Mouse (Mus musculus) T-helper 1 cell (primary cell): Measurements from ENCODE around the gene Prdm16.

Experiments used
- in situ Hi-C: fragments of 300-600 bp; cut with MboI, MseI; formaldehyde crosslinking; loops from one replicate; pipeline ENCODE4 v1.15.1; 2025; ENCODE audit warnings: high pct_unique_total_duplicates

The Prdm16 gene

DNA sequence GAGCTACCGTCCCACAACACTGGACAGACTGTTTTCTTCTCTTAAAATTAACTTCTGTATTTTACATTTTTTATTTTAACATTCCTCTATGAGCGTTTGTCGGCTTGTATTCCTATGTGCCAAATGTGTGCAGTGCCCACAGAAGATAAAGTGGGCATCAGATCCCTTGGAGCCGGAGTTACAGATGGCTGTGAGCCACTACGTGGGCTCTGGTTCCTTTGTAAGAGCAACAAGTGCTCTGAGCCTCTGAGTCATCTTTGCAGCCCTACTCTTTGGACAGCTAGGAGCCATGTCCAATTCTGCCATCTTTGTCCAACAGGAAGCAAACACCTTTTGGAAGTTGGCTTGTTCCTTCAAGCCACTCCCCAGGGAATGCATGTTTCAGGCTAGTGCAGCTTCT lies 78.6 kb downstream of the Prdm16 start:
- in situ Hi-C loops, result no loop called here

DNA sequence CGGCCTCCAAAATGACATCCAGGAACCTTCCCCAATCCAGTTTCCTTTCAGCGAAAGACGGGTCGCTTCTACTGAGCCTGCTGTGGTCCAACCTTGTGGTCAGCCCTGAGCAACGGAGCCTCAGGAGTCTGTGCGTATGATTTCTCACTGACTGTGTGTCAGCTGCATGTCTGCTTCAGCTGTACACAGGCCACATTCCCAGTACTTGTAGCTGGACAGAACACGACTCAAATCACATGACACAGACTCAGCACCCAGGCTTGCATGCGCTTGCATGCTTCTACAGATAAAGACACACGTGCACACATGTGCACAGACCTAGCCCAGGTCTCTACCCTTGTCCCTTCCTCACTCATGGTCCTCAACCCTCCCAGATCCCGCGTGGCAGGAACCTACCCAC lies 79.5 kb downstream of the Prdm16 start:
- in situ Hi-C loops, result no loop called here

DNA sequence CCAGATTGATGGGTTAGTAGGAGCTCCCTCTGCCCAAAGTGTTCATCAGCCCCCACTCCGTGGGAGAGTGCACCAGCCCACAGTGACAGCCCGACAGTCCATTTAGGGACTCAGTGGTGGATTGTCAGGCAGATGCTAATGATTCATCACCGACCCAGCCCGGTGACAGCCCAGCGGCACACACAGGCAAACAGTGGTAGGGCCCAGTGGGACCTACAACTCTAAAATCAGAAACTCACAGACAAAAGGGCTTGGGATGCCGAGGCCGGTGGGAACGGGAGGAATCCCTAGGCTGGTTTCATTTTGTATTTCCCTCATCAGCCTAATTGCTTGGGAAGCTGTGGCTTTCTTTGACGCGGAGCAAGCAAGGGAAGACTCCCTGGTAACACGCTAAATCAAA lies 80.3 kb downstream of the Prdm16 start:
- in situ Hi-C loops, result no loop called here

DNA sequence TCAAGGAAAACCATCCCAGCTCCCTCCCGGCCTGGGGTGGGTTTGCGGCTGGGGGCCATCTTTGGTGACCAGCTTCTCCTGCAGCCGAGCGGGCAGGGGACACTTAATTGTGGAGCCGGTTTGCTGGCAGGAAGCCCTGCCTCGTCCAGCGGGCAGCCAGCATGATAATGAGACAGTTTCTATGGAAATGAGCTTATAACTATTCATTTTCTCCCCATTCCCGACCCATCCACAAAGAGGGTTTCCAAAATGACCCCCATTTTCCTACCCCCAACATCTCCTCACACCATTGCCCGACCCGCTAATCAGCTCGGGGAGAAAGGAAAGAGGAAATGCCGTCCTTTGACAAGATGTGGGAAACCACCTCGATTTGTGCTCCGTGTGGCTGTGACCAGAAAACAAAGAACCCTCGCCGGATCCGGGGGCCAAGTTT lies 86.7 kb downstream of the Prdm16 start:
- in situ Hi-C loops, result no loop called here

DNA sequence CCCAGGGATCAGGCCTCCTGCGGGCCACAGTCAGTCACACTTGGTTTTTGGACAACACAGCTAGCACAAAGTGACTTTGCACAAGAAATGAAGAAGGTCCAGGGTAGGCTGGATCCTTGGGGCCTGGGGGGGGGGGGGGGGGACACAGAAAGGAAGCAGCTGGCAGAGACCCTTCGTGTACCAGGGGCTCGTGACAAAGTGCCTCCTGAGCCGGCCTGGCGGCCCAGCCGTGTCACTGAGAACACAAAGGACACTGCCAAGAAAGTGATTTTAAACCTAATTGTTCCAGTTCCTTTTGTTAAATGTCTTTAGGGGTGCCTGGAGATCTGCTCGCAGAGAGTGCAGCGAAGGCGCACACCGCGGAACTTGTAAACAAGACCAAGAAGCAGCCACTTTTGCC lies 87.2 kb downstream of the Prdm16 start:
- in situ Hi-C loops, result no loop called here

DNA sequence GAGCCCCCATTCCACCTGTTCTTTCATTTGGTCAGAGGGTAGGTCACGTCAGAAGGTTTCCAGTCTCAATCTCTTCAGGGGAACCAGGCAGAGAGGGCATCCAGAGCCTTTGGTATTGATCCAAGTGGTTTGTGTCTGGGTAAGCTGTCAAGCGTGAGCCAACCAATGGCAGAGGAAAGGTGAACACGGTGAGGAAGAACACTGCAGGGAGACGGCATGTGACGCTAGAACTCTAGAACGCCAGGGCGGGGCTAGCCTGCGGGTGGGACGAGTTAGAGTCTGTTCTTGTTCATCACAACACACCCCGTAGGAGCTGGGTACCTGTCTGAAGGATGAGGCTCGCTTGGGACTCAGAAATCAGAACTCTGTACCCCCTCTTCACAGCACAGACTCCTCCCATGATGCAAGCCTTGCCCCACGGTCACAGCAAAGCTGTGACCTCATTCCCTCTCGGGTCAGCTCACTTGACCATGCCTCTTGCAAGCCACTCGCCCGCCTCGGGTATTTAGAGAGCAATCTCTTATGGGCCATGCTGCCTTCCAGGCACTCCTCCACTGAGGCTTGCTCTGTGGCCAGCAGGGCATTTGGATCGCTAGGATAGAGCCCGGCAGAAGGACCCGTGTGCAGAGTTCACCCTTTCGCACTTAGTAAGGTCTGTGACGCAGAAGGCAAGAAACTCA lies 89.4 kb downstream of the Prdm16 start:
- in situ Hi-C loops, result no loop called here

DNA sequence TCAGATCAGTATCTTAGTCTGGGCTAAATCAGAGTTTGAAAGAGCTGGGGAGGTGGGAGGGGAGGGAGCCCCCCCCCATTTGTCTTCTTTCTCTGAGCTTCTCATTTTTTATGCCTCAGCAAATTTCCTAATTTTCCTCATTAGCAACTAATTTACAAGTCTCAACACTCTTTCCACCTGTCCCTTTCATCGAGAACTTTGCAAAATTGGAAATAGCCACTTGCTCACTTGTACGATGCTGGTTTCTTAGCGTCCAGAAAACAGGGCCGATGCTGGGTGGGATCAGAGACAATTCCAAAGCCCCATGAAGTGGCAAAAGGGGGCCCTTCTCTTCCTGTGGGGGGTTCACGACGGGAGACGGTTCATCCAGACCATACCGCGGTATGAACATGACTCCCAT lies 91.4 kb downstream of the Prdm16 start:
- in situ Hi-C loops, result no loop called here

DNA sequence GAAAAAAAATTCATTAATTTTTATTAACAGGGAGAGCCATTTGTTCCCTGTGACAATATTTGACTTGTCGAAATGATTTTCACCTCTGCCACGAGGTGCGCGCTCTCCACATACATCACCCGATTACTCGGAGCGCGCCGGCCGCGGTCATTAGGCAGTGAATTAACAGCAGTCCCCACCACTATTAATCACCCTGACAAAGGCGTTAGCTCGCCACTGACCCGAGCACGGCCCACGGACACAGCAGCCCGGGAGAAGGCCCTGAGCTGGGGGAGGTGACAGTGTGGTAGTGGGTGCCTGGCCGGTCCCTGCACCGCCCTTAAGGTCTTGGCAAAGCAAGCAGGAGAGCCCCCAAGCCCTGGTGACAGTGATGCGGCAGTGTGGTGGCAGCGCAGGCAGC lies 92.8 kb downstream of the Prdm16 start:
- in situ Hi-C loops, result no loop called here

DNA sequence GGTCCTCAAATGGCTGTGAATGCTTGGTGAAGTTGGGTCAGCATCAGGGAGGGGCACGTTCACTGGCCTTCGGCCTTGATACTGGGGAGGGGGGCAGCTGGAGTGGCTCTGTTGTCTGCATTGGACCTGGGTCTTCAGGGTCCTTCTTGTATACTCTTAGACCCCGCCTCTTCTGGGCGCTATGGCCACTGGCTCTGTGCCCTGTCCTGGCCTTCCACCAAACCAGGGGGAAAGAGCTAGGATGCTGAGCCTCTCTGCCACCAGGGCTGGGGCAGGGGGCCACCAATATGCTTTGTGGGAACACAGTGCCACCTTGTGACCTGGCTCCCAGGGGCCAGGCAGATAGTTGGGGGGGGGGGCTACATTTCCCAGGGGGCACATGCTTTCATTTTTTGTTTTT lies 93.5 kb downstream of the Prdm16 start:
- in situ Hi-C loops, result no loop called here

DNA sequence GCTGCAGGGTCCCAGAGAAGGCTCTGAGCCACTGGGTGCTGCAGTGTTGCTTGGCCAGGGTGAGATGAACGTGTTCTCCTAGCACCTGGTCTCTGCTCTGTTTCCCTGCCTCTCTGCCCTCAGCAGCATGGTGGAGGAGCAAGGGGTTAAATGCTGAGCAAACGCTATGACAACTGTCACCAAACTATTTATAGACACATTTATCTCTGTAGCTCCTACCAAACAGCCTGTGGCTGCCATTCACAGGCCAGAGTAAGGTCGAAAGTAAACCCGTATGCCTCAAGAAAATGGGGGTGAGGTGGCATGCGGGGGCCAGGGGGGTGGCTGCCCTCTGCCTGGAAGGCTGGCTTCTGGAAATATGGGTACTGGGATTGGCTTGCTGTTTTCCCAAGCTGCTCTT lies 94.1 kb downstream of the Prdm16 start:
- in situ Hi-C loops, result no loop called here

DNA sequence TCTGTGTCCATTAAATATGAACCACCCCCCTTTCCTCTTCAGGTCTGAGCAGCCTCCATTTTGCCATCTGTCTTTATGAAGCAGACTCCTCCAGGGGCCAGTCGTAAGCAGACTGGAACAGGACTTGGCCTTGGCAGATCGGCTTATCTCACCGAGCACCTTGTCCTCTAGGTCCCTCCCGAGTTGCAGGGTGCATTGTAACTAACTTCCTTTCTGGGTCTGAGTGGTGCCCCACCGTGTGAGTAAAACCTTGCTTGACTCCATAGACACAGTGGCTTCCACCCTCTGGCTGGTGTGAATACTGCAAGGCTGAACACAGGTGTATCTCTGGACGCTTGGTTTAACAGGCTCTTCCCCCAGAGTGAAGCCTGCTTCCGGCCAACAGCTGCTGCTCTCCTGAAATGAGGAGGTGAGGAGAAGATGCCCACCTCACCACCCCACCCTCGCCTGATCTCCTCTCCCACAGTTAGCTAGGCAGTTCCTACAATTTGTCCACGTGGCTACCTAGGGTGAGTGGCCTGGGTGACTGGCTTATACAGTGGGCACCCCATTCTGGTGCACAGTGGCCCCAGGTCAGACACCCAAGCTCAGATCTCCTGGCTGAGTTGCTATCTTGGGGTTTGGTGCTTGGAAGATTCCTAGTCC lies 94.9 kb downstream of the Prdm16 start:
- in situ Hi-C loops, result no loop called here

DNA sequence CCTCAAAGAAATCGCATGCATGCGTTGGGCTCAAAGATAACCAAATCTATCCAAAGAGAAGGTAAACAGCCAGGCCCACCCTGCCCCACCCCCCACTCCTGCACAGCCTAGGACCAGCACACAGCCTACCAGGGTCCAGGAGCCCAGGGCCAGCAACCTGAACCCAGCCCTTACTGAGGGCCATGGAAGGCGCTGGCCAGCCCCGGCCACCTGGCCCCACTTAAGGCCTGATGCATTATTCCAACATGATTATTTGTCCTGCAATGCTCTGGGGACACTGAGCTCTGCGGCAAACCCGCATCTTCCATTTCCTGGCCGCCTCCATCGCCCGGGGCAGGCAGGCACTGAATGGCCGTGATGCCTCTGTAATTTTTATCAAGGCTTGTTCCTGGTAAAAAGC lies 96.0 kb downstream of the Prdm16 start:
- in situ Hi-C loops, result no loop called here

DNA sequence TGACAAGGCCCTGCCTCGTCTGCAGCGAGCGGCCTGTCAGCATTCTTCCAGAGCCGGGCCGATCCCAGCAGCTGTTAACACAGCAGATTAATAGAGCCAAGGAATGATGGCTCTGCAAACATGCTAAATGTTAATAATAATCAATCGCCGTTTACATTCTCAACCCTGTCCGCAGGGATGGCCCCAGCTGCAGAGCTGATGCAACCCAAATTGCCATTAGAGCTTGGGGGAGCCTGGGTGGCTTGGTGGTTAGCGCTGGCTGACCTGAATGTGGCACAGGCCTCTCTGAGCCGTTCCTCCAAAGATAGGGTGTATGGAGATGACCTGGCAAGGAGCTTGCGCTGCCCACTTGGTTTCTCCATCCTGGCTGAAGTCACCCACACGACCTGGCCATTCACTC lies 97.0 kb downstream of the Prdm16 start:
- in situ Hi-C loops, result no loop called here

DNA sequence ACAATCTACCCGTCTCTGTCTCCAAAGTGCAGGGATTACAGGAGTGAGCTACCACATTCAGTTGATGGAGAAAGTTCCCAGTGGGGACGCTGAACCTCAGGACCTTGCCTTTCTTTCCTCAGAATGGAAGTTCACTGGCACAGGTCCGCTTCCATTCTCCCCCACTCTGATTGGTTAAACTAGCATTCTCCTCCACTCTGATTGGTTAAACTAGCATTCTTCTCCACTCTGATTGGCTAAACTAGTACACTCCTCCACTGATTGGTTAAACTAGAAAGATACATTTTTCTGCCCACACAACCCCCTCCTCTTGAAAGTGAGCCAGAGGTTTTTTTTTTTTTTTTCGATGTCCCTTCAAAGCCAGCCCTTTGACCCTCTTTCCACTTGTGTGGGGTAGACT lies 97.9 kb downstream of the Prdm16 start:
- in situ Hi-C loops, result no loop called here

DNA sequence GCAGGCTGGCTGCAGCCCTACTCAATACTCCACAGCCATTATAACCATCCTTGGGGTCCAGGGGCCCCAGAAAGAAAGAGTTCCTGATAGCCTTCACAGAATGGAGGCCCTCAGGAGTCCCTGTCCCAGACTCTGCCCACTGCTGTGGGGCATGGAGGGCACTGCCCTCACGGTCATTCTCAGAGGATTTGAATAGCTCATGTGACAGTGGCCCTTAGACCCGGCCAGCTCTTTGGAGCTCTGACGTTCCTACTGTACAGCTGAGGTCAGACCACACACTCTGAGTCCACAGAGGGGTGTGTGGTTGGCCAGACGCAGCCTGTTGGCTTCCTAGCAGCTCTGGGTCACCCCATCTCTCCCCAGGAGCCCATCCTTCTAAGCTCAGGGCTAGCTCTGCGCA lies 100.6 kb downstream of the Prdm16 start:
- in situ Hi-C loops, result no loop called here

DNA sequence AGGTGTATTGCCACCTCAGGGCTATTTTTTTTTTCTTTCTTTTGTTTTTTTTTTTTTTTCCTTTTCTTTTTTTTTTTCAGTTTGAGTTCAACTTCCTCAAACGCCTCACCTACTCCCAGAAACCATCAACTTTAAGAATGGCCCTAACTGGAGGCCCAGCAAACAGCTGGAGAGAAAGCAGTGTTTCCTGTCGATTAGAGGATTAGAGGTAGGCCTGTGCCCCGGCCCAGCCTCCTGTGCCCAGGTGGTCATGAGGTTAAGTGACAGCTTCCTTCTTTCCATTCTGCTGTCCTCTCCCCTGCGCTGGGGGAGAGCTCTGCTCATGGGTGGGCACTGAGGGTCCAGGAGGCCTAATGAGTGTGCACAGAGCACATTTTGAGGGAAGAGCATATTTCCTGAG lies 105.3 kb downstream of the Prdm16 start:
- in situ Hi-C loops, result no loop called here

DNA sequence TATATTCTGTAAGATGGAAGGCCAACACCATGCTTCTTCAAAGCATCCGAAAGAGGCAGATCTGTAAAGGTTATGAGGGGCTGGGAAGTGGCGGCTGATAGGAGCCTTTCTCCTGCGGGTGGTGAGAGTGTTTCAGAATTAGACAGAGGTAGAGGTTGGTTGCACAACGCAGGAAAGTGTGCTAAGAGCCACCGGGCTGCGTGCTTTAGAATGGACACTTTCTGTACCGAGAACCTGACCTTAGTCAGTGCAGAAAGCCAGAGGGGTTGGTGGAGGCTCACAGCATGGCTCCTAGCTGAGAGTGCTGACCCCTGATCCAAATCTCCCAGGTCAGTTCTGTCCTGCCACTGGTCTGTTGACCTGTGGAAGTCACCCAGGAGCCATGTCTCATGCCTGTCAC lies 106.3 kb downstream of the Prdm16 start:
- in situ Hi-C loops, result no loop called here

DNA sequence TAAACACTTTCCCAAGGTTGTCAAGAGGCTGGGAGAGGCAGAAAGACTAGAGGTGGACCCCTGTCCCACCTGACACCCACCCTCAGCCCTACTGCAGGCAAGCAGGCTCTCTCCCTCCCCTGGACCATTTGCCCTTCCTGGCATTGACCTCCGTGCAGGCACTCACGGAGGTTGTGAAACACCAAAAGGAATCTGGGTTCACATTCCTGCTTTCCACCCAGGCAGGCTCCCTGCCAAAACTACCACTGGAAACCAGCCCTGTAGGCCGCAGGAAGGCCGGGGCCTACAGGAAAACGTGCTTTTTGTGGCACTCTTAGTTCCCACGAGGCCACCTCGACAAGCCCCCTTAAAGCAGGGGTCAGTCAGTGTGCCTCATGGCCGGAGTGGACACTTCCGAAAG lies 109.2 kb downstream of the Prdm16 start:
- in situ Hi-C loops, result no loop called here

DNA sequence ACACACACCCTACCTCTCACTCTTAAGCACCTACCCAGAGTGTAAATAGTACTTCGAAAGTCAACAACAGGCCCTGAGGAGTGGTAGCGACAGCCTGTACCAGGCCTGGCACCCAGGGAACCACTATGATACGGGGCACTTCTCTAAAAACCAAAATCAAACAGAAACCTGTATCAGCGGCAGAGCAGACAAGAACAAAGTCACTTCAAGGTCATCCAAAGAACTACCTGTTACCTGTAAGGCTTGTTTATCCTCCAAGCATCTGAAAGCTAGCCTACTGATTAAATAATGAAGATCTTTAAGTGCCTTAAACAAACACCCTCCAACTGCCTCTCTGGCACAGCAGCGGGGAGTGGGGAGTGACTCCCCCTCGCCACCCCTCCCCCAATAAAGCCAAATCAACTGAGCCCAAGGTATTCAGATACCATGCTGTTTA lies 110.3 kb downstream of the Prdm16 start:
- in situ Hi-C loops, result no loop called here

DNA sequence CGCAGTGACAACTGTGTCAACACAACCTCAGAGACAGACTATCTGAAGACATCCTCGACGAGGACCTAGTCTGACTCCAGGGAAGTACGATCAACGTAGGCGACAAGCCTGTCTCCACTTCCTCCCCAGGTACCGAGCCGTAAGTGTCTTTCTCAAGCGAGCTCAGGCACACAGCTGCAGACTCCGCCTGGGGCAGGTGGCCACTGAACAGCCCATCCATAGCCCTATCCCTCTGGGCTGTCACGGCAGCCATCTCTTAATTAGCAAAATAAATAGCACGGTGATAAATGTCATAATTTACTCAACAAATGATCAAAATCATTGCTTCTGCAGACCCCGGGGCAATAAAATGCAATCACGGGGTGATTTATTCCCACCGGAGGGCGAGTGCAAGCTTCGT lies 112.8 kb downstream of the Prdm16 start:
- in situ Hi-C loops, result no loop called here

DNA sequence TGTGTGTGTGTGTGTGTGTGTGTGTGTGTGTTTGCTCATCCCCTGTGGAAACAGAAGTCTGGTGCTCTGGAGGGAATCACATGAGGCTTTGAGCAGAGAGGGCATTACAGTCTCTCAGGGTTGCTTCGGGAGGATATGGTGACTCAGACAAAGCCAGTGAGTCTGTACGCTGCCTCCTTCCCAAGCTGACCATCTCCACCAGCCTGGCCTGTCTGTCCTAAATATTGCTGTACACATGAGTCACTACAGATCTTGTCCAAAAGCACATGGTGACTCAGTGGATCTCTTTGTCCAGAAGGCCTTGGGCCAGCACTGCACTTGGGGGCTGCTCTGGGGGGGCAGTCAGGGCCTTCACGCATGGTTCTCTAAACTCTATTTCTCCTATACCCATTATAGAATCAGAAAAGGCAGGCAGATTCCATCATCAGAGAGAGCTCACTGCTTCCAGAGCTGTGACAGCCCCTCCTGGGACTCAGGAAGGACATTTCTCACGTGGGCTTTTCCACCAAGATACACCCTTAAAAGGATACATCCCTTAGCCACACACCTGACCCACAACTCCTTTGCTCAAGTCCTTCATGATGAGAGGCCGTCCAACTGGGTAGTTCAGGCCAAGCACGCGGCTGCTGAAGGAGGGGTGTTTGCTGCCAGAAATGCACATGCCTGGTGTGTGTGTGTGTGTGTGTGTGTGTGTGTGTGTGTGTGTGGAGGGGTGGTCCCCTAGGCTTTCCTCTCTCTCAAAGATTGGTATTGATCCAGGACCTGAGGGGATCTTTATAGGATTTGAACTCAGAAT lies 114.6 kb downstream of the Prdm16 start:
- in situ Hi-C loops, result no loop called here

DNA sequence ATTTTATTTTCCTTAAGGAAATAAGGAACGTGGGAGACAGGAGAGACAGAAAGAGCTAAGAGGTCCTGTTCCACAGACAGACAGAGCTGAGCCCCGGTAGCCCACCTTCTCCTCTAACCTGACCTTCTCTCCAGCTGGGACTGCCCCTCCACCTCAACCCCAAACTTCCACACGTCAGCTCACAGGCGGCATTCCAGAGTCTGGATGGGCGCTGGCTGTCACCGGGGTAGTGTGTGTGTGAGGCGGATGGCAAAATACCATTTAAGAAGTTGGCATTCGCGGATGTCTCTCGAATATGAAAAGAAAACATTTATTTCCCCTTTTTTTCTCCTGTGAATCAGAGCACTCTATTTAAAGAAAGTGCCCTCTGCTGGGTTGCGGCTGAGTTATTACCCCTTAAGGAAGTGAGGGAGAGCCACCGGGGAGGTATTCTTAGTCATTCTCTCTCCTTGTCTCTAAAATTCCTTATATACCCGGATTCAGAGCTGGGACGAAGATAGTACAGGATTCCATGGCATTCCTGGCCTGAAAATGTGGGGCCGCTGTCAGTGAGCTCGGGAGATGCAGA lies 117.1 kb downstream of the Prdm16 start:
- in situ Hi-C loops, result no loop called here

DNA sequence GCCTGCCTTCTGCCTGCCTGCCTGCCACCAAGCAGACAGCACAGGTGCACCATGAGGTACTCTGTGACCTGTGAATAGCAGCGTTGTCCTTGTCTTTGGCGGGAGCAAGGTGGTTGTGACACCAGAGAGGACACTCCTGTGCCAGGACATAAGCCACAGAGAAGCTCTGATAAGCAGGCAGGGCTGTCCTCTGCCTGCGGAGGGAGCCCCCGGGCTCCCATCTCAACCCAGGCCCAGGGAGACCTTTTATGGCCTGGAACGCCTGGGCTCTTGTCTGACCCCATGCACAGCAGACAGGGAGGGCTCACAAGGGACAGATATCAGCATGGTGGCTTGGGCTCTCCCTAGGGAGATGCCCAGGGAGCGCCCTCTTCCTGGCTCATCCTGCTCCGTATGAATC lies 118.7 kb downstream of the Prdm16 start:
- in situ Hi-C loops, result no loop called here
